In genomic region chr2:18053951-18054530, GRCm38 (mm10) we compare ENCODE assay signal across 9 mouse cellular contexts. TPM values are rescaled to one million over a fixed set of nuclear protein-coding genes. Genes with fewer than 3 reads are reported as not detected.
DNase-seq lines count a peak whose midpoint lies in the region; ATAC-seq and TF ChIP-seq lines count a peak whose summit lies in the region.
"Had no signal": no experiment of that assay in that cellular context is flagged by ENCODE, and none has a peak within 500 bp of the region (broad histone marks: within the 10 kb centered on the region; RNA-seq: fewer than 3 reads in every experiment).

No protein-coding gene starts in this region.

- TF ChIP-seq CTCF in hindbrain, postnatal 0 days (IDR thresholded peaks at IDR 0.05; ENCODE audit: low read depth) = no peak

- no peaks in the 10 kb centered on the region for H3K27me3 ChIP-seq in hindbrain, postnatal 0 days (ENCODE audit: insufficient read depth, low read length)
- no peaks in the 10 kb centered on the region for H3K27me3 ChIP-seq in midbrain, embryonic 14.5 days (ENCODE audit: control insufficient read depth, insufficient read depth, low read length)

- no peaks in the 10 kb centered on the region for H3K9me3 ChIP-seq in hindbrain, postnatal 0 days (ENCODE audit: low read length)
- H3K9me3 ChIP-seq in midbrain, embryonic 14.5 days (ENCODE audit: control insufficient read depth, low read length) = no peaks in the 10 kb centered on the region
- H3K9me3 ChIP-seq: liver, embryonic 15.5 days had no signal

- no peak overlapping the region for H3K4me3 ChIP-seq in hindbrain, postnatal 0 days (ENCODE audit: low read length)
- H3K4me3 ChIP-seq in midbrain, embryonic 14.5 days (replicated peaks; ENCODE audit: low read depth, low read length) = no peak overlapping the region
- H3K4me3 ChIP-seq: liver, embryonic 15.5 days had no signal

- WGBS in hindbrain, postnatal 0 days = 46% methylated on average over 2 of the region's 2 CpGs
- 24% methylated on average over 2 of the region's 2 CpGs for WGBS in midbrain, embryonic 14.5 days

- peak overlapping the region; percentile 95; the same call in 1 of the 2 replicates for H3K4me2 ChIP-seq in hindbrain, postnatal 0 days (ENCODE audit: low read depth, low read length)
- H3K4me2 ChIP-seq in midbrain, embryonic 14.5 days (ENCODE audit: low read length) = peak overlapping the region; percentile 98

- DNase-seq in gastrocnemius, adult 18-20 months (ENCODE audit: low spot score) = peak; percentile 45
- no peak for DNase-seq in gastrocnemius, adult 8-10 months (ENCODE audit: low spot score in 2 of 2)
- DNase-seq in adrenal gland, postnatal 10 days = peak; percentile 87
- peak; percentile 19 for DNase-seq in gastrocnemius, postnatal 25 days
- DNase-seq in hindbrain, postnatal 0 days (ENCODE audit: low spot score) = peak; percentile 82
- DNase-seq in midbrain, embryonic 14.5 days = peak; percentile 76
- no peak for DNase-seq in thymus, postnatal 0 days (ENCODE audit: low spot score)
- no peak for DNase-seq in natural killer cell, adult 2 months (ENCODE audit: low spot score in 2 of 2)

- H3K4me1 ChIP-seq in hindbrain, postnatal 0 days (ENCODE audit: insufficient read depth, low read length) = peaks cover 9% of the 10 kb centered on the region; the same call in 1 of the 2 replicates
- peaks cover 52% of the 10 kb centered on the region for H3K4me1 ChIP-seq in midbrain, embryonic 14.5 days (ENCODE audit: control insufficient read depth, insufficient read depth, low read length)

- no peaks in the 10 kb centered on the region for H3K36me3 ChIP-seq in hindbrain, postnatal 0 days (ENCODE audit: insufficient read depth, low read length)
- H3K36me3 ChIP-seq in midbrain, embryonic 14.5 days (ENCODE audit: control insufficient read depth, insufficient read depth, low read length) = no peaks in the 10 kb centered on the region
- H3K36me3 ChIP-seq: liver, embryonic 15.5 days had no signal

- H3K9ac ChIP-seq in hindbrain, postnatal 0 days (replicated peaks; ENCODE audit: low read length) = no peak overlapping the region
- H3K9ac ChIP-seq in midbrain, embryonic 14.5 days (replicated peaks; ENCODE audit: low read length) = no peak overlapping the region; the same call in 1 of the 2 replicates
- H3K9ac ChIP-seq: liver, embryonic 15.5 days had no signal

- ATAC-seq in hindbrain, postnatal 0 days = no peak
- ATAC-seq in midbrain, embryonic 14.5 days (ENCODE audit: low FRiP score, low TSS enrichment) = no peak

- no peak overlapping the region for H3K27ac ChIP-seq in hindbrain, postnatal 0 days
- H3K27ac ChIP-seq in midbrain, embryonic 14.5 days (replicated peaks; ENCODE audit: low read depth, low read length) = peak overlapping the region; percentile 46

RNA-seq across cellular contexts. Expression of gene Mllt10, which starts 1.0 kb away (rescaled TPM):
- total RNA-seq in gastrocnemius, adult 18-20 months (2021) = 10 to 100 TPM; 21.8 to 23.2 TPM
- total RNA-seq in gastrocnemius, adult 8-10 months (2022) = 10 to 100 TPM; 17.3 to 22.4 (median 20.5) TPM
- total RNA-seq in adrenal gland, postnatal 10 days (2021) = 10 to 100 TPM; 35.1 to 44.5 TPM
- 10 to 100 TPM; 15.1 to 18.5 TPM for total RNA-seq in gastrocnemius, postnatal 25 days (2021)
- total RNA-seq in hindbrain, postnatal 0 days (2014; rRNA removed) = 20.1 and 25.6 TPM in 2 replicates
- polyA plus RNA-seq in hindbrain, postnatal 0 days (2015; fragmentation: Nextera tagmentation; extraction: Ambion mirVana) = 30.0 and 34.6 TPM in 2 replicates
- polyA plus RNA-seq in midbrain, embryonic 14.5 days (2014; fragmentation: Nextera tagmentation; extraction: Ambion mirVana) = 33.5 and 40.1 TPM in 2 replicates
- 53.2 and 70.2 TPM in 2 replicates for polyA plus RNA-seq in thymus, postnatal 0 days (2015; fragmentation: Nextera tagmentation; extraction: Ambion mirVana)

RNA-seq across cellular contexts. Expression of gene Skida1, which starts 5.2 kb away (rescaled TPM):
- under 1 TPM; 0.07 to 0.12 TPM for total RNA-seq in gastrocnemius, adult 18-20 months (2021)
- total RNA-seq in gastrocnemius, adult 8-10 months (2022) = under 1 TPM; 0.07 to 0.34 (median 0.13) TPM
- 1 to 10 TPM; 3.5 to 4.9 TPM for total RNA-seq in adrenal gland, postnatal 10 days (2021)
- total RNA-seq in gastrocnemius, postnatal 25 days (2021) = under 1 TPM; 0.32 to 0.54 TPM
- 14.1 and 22.7 TPM in 2 replicates for total RNA-seq in hindbrain, postnatal 0 days (2014; rRNA removed)
- 4.4 and 5.0 TPM in 2 replicates for polyA plus RNA-seq in hindbrain, postnatal 0 days (2015; fragmentation: Nextera tagmentation; extraction: Ambion mirVana)
- 9.1 and 9.4 TPM in 2 replicates for polyA plus RNA-seq in midbrain, embryonic 14.5 days (2014; fragmentation: Nextera tagmentation; extraction: Ambion mirVana)
- 0.65 and 0.77 TPM in 2 replicates for polyA plus RNA-seq in thymus, postnatal 0 days (2015; fragmentation: Nextera tagmentation; extraction: Ambion mirVana)

RNA-seq across cellular contexts. Expression of gene A930004D18Rik, which starts 16.5 kb away (rescaled TPM):
- under 1 TPM; 0.34 to 0.64 TPM for total RNA-seq in gastrocnemius, adult 18-20 months (2021)
- under 1 TPM in 2 of 4 experiments, not detected in 2; 0.17 to 0.38 TPM for total RNA-seq in gastrocnemius, adult 8-10 months (2022)
- 1 to 10 TPM; 2.3 to 6.1 TPM for total RNA-seq in adrenal gland, postnatal 10 days (2021)
- 1 to 10 TPM in 1 of 2 experiments, under 1 TPM in 1; 0.20 to 1.6 TPM for total RNA-seq in gastrocnemius, postnatal 25 days (2021)
- 2.3 and 3.7 TPM in 2 replicates for total RNA-seq in hindbrain, postnatal 0 days (2014; rRNA removed)
- polyA plus RNA-seq in hindbrain, postnatal 0 days (2015; fragmentation: Nextera tagmentation; extraction: Ambion mirVana) = 9.0 and 9.9 TPM in 2 replicates
- 7.9 and 9.2 TPM in 2 replicates for polyA plus RNA-seq in midbrain, embryonic 14.5 days (2014; fragmentation: Nextera tagmentation; extraction: Ambion mirVana)
- 2.6 and 3.3 TPM in 2 replicates for polyA plus RNA-seq in thymus, postnatal 0 days (2015; fragmentation: Nextera tagmentation; extraction: Ambion mirVana)

RNA-seq across cellular contexts. Expression of gene H2al2a, which starts 57.3 kb away (rescaled TPM):
- total RNA-seq in gastrocnemius, adult 18-20 months (2021) = not detected
- total RNA-seq in gastrocnemius, adult 8-10 months (2022) = not detected
- not detected for total RNA-seq in adrenal gland, postnatal 10 days (2021)
- total RNA-seq in gastrocnemius, postnatal 25 days (2021) = not detected
- not detected in 2 replicates for total RNA-seq in hindbrain, postnatal 0 days (2014; rRNA removed)
- not detected in 2 replicates for polyA plus RNA-seq in hindbrain, postnatal 0 days (2015; fragmentation: Nextera tagmentation; extraction: Ambion mirVana)
- polyA plus RNA-seq in midbrain, embryonic 14.5 days (2014; fragmentation: Nextera tagmentation; extraction: Ambion mirVana) = not detected in 2 replicates
- not detected in 2 replicates for polyA plus RNA-seq in thymus, postnatal 0 days (2015; fragmentation: Nextera tagmentation; extraction: Ambion mirVana)
- polyA plus RNA-seq: liver, embryonic 15.5 days had no signal

Comparison
In these comparisons a context has a peak if more than half of its experiments do, and no peak if none do; other contexts are left out.
1. DNase-seq: peak in gastrocnemius, adult 18-20 months (single experiment), adrenal gland, postnatal 10 days (single experiment), gastrocnemius, postnatal 25 days (single experiment), hindbrain, postnatal 0 days (single experiment) and midbrain, embryonic 14.5 days (single experiment); none in gastrocnemius, adult 8-10 months (0 of 2), thymus, postnatal 0 days (single experiment) and natural killer cell, adult 2 months (0 of 2).